Mouse (Mus musculus): ENCODE measurements around the gene Prpf38b. TPM values are rescaled to one million over a fixed set of nuclear protein-coding genes. Genes with fewer than 3 reads are reported as not detected.

The Prpf38b gene
- polyA plus RNA-seq, 1 experiment from 2014 or later: 58.1 TPM

GRCm38 (mm10) chr3:108933557-108933956 is 22.0 kb upstream of the Prpf38b start:
- Histone ChIP-seq H3K27ac (replicated peaks; ENCODE audit: low read depth, low read length) (no peak overlapping the region), H3K4me1 (ENCODE audit: control insufficient read depth, insufficient read depth, low read length) (no peaks in the 10 kb centered on the region), H3K36me3 (ENCODE audit: control insufficient read depth, insufficient read depth, low read length) (no peaks in the 10 kb centered on the region), H3K4me2 (ENCODE audit: low read depth, low read length) (no peak overlapping the region), H3K4me3 (ENCODE audit: low read depth, low read length) (no peak overlapping the region), H3K9ac (ENCODE audit: low read depth, low read length) (no peak overlapping the region), H3K9me3 (ENCODE audit: control insufficient read depth, low read length) (0 out of 2 replicates have a peak, but pooled peaks cover 5% of the 10 kb centered on the region), H3K27me3 (replicated peaks; ENCODE audit: control insufficient read depth, insufficient read depth, low read length) (no peaks in the 10 kb centered on the region)
- 91% methylated on average over 6 of the region's 6 CpGs for WGBS
- no peak for DNase-seq (ENCODE audit: low spot score)
- no peak for ATAC-seq (ENCODE audit: low read depth)

- Histone ChIP-seq H3K36me3 (ENCODE audit: control insufficient read depth, insufficient read depth, low read length) (no peaks in the 10 kb centered on the region), H3K4me2 (ENCODE audit: low read depth, low read length) (no peak overlapping the region), H3K4me1 (ENCODE audit: control insufficient read depth, insufficient read depth, low read length) (no peaks in the 10 kb centered on the region), H3K27me3 (replicated peaks; ENCODE audit: control insufficient read depth, insufficient read depth, low read length) (no peaks in the 10 kb centered on the region), H3K4me3 (ENCODE audit: low read depth, low read length) (no peak overlapping the region), H3K9me3 (ENCODE audit: control insufficient read depth, low read length) (0 out of 2 replicates have a peak, but pooled peaks cover 5% of the 10 kb centered on the region), H3K27ac (replicated peaks; ENCODE audit: low read depth, low read length) (no peak overlapping the region), H3K9ac (ENCODE audit: low read depth, low read length) (no peak overlapping the region)
- DNase-seq (ENCODE audit: low spot score) (no peak), ATAC-seq (ENCODE audit: low read depth) (no peak)
- WGBS: 63% methylated on average over 1 of the region's 1 CpGs
Observed at GRCm38 (mm10) chr3:108926308-108926707, 14.8 kb upstream of the Prpf38b start.

DNA sequence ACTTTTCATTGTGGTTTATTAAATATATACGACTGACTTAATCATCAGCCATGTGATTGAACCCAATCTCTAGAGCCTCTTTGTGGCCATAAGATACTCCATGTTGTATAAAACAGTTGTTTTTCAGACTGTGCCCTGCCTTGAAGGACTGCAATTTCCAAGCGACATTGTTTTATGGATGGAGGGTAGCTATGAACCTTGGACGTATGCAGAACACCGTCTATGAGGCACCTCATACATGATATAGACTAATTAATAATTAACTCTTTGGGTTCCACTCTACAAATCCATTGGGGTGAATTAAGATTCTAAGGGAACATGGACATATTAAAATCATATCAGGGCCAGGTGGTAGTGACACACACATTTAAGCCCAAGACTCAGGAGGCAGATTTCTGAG is 14.2 kb upstream of the Prpf38b start:
- Histone ChIP-seq H3K4me3 (ENCODE audit: low read depth, low read length) (no peak overlapping the region), H3K9me3 (ENCODE audit: control insufficient read depth, low read length) (0 out of 2 replicates have a peak, but pooled peaks cover 5% of the 10 kb centered on the region), H3K4me2 (ENCODE audit: low read depth, low read length) (no peak overlapping the region), H3K36me3 (ENCODE audit: control insufficient read depth, insufficient read depth, low read length) (no peaks in the 10 kb centered on the region), H3K27ac (replicated peaks; ENCODE audit: low read depth, low read length) (no peak overlapping the region), H3K27me3 (replicated peaks; ENCODE audit: control insufficient read depth, insufficient read depth, low read length) (no peaks in the 10 kb centered on the region), H3K4me1 (ENCODE audit: control insufficient read depth, insufficient read depth, low read length) (no peaks in the 10 kb centered on the region), H3K9ac (ENCODE audit: low read depth, low read length) (no peak overlapping the region)
- no peak for DNase-seq (ENCODE audit: low spot score)
- 91% methylated on average over 4 of the region's 4 CpGs for WGBS
- ATAC-seq (ENCODE audit: low read depth): no peak

DNA sequence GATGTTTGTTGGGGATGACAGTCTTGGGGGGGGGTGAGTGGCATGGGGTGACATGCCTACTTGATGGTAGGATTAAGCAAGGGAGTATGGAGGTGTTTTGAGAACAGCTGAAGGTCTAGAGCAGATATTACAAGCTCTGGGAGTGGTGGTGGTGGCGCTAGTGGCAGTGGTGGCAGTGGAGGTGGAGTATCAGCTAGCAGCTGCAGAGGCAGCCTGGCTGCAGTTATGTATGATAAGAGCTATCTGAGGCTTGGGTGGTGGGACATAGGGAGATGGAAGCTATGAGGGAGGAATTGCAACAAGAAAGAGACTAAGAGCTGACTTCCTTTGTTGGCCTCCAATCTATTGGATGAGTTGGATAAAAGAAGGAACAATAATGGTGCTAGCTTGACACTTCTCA is 10.3 kb upstream of the Prpf38b start:
- WGBS: 75% methylated on average over 1 of the region's 1 CpGs
- H3K4me3 ChIP-seq (ENCODE audit: low read depth, low read length): no peak overlapping the region
- H3K27ac ChIP-seq (replicated peaks; ENCODE audit: low read depth, low read length): no peak overlapping the region
- no peak overlapping the region for H3K9ac ChIP-seq (ENCODE audit: low read depth, low read length)
- no peaks in the 10 kb centered on the region for H3K4me1 ChIP-seq (ENCODE audit: control insufficient read depth, insufficient read depth, low read length)
- H3K4me2 ChIP-seq (ENCODE audit: low read depth, low read length): no peak overlapping the region
- H3K9me3 ChIP-seq (ENCODE audit: control insufficient read depth, low read length): no peaks in the 10 kb centered on the region
- no peaks in the 10 kb centered on the region for H3K36me3 ChIP-seq (ENCODE audit: control insufficient read depth, insufficient read depth, low read length)
- DNase-seq (ENCODE audit: low spot score): no peak
- no peak for ATAC-seq (ENCODE audit: low read depth)
- no peaks in the 10 kb centered on the region for H3K27me3 ChIP-seq (replicated peaks; ENCODE audit: control insufficient read depth, insufficient read depth, low read length)

DNA sequence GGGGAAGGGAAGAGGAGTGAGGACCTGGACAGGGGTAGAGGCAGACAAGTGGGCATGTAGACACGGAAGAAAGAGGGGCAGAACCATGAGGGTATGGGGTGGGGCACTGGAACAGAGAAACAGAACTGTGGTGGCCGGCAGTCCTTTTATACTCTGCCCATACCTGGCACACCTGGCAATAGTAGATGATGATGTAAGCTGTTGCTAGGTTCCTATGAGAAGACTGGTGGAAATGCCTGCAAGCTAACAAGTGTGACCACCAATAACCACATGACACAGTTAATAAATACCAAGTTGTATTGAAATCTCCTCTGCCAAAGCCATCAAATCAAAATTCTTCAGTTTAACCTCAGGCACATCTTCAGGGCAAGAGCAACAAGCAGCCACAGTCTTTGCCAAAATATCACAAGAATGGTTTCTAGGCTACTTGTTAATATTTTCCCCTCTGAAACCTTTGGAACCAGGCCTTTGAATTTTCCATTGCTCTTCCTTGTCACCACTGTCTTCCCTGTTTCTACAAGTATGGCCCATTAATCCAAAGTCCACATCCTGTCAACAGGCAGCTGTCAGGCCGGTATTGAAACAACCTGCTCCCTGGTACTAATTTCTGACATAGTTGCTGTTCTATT is 9.0 kb upstream of the Prpf38b start:
- no peak overlapping the region for H3K27ac ChIP-seq (replicated peaks; ENCODE audit: low read depth, low read length)
- H3K9me3 ChIP-seq (ENCODE audit: control insufficient read depth, low read length): no peaks in the 10 kb centered on the region
- no peak overlapping the region for H3K4me3 ChIP-seq (ENCODE audit: low read depth, low read length)
- H3K27me3 ChIP-seq (replicated peaks; ENCODE audit: control insufficient read depth, insufficient read depth, low read length): no peaks in the 10 kb centered on the region
- 82% methylated on average over 3 of the region's 3 CpGs for WGBS
- ATAC-seq (ENCODE audit: low read depth) (no peak), DNase-seq (ENCODE audit: low spot score) (no peak)
- no peaks in the 10 kb centered on the region for H3K4me1 ChIP-seq (ENCODE audit: control insufficient read depth, insufficient read depth, low read length)
- H3K36me3 ChIP-seq (ENCODE audit: control insufficient read depth, insufficient read depth, low read length): no peaks in the 10 kb centered on the region
- H3K9ac ChIP-seq (ENCODE audit: low read depth, low read length): no peak overlapping the region
- H3K4me2 ChIP-seq (ENCODE audit: low read depth, low read length): no peak overlapping the region

DNA sequence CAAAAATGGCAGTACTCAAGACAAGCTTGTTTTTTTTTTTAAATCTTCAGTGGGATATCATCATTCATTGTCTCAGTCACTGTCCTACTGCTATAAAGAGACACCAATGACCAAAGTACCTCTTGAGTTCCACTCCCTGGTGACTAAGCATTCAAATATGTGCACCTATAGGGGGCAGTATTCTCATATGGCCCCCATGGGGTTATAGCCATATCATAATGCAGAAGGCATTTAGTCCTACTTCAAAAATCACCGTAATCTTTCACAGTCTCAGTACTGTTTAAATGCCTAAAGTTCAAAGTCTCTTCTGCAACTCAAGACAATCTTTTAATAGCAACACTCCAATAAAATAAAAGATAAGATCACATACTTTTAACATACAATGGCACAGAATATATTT is 7.3 kb upstream of the Prpf38b start:
- Histone ChIP-seq H3K4me3 (ENCODE audit: low read depth, low read length) (no peak overlapping the region), H3K9me3 (ENCODE audit: control insufficient read depth, low read length) (no peaks in the 10 kb centered on the region), H3K9ac (ENCODE audit: low read depth, low read length) (no peak overlapping the region), H3K36me3 (ENCODE audit: control insufficient read depth, insufficient read depth, low read length) (no peaks in the 10 kb centered on the region), H3K4me2 (ENCODE audit: low read depth, low read length) (no peak overlapping the region), H3K4me1 (ENCODE audit: control insufficient read depth, insufficient read depth, low read length) (no peaks in the 10 kb centered on the region), H3K27ac (replicated peaks; ENCODE audit: low read depth, low read length) (no peak overlapping the region), H3K27me3 (replicated peaks; ENCODE audit: control insufficient read depth, insufficient read depth, low read length) (no peaks in the 10 kb centered on the region)
- ATAC-seq (ENCODE audit: low read depth) (no peak), DNase-seq (ENCODE audit: low spot score) (no peak)
- 87% methylated on average over 1 of the region's 1 CpGs for WGBS

- Histone ChIP-seq H3K4me1 (ENCODE audit: control insufficient read depth, insufficient read depth, low read length) (no peaks in the 10 kb centered on the region), H3K27ac (replicated peaks; ENCODE audit: low read depth, low read length) (no peak overlapping the region), H3K36me3 (ENCODE audit: control insufficient read depth, insufficient read depth, low read length) (no peaks in the 10 kb centered on the region), H3K4me2 (ENCODE audit: low read depth, low read length) (no peak overlapping the region), H3K27me3 (replicated peaks; ENCODE audit: control insufficient read depth, insufficient read depth, low read length) (no peaks in the 10 kb centered on the region), H3K9ac (ENCODE audit: low read depth, low read length) (no peak overlapping the region), H3K9me3 (ENCODE audit: control insufficient read depth, low read length) (no peaks in the 10 kb centered on the region), H3K4me3 (ENCODE audit: low read depth, low read length) (no peak overlapping the region)
- 61% methylated on average over 3 of the region's 3 CpGs for WGBS
- ATAC-seq (ENCODE audit: low read depth) (no peak), DNase-seq (ENCODE audit: low spot score) (no peak)
Observed at GRCm38 (mm10) chr3:108917986-108918385, 6.5 kb upstream of the Prpf38b start.

DNA sequence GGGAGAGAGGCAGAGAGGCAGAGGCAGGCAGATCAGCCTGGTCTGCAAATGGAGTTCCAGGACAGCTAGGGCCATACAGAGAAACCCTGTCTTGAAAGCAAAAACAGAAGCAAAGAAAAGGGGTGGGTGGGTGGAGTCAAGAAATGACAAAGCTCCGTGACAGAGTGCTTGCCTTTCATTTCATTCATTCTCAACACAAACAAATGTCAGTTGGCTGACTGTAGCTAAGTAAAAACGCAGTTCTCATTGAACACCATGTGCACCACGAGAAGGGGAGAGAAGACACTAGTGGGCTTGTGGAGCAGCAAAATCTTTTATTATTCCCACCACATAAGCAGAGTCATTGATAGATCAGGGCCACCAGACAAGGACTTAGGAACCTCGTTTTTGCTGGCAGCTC is 5.3 kb upstream of the Prpf38b start:
- Histone ChIP-seq H3K4me1 (ENCODE audit: control insufficient read depth, insufficient read depth, low read length) (no peaks in the 10 kb centered on the region), H3K36me3 (ENCODE audit: control insufficient read depth, insufficient read depth, low read length) (no peaks in the 10 kb centered on the region), H3K9ac (ENCODE audit: low read depth, low read length) (no peak overlapping the region), H3K4me3 (ENCODE audit: low read depth, low read length) (no peak overlapping the region), H3K4me2 (ENCODE audit: low read depth, low read length) (no peak overlapping the region), H3K27ac (replicated peaks; ENCODE audit: low read depth, low read length) (no peak overlapping the region), H3K9me3 (ENCODE audit: control insufficient read depth, low read length) (no peaks in the 10 kb centered on the region), H3K27me3 (replicated peaks; ENCODE audit: control insufficient read depth, insufficient read depth, low read length) (no peaks in the 10 kb centered on the region)
- WGBS: 51% methylated on average over 4 of the region's 4 CpGs
- ATAC-seq (ENCODE audit: low read depth) (no peak), DNase-seq (ENCODE audit: low spot score) (no peak)

GRCm38 (mm10) chr3:108915999-108916398 is 4.5 kb upstream of the Prpf38b start:
- Histone ChIP-seq H3K36me3 (ENCODE audit: control insufficient read depth, insufficient read depth, low read length) (no peaks in the 10 kb centered on the region), H3K9ac (ENCODE audit: low read depth, low read length) (no peak overlapping the region), H3K4me2 (ENCODE audit: low read depth, low read length) (no peak overlapping the region), H3K27ac (replicated peaks; ENCODE audit: low read depth, low read length) (no peak overlapping the region), H3K27me3 (replicated peaks; ENCODE audit: control insufficient read depth, insufficient read depth, low read length) (no peaks in the 10 kb centered on the region), H3K4me3 (ENCODE audit: low read depth, low read length) (no peak overlapping the region), H3K9me3 (ENCODE audit: control insufficient read depth, low read length) (no peaks in the 10 kb centered on the region), H3K4me1 (ENCODE audit: control insufficient read depth, insufficient read depth, low read length) (no peaks in the 10 kb centered on the region)
- 85% methylated on average over 1 of the region's 1 CpGs for WGBS
- ATAC-seq (ENCODE audit: low read depth) (no peak), DNase-seq (ENCODE audit: low spot score) (no peak)
